Mouse (Mus musculus) erythroblast, embryonic 14.5 days (primary cell): ENCODE results near the gene Pphln1.

Experiments
- GATA1 ChIP-seq: IDR thresholded peaks from 2 replicates; pipeline ENCODE4 v1.6.1; 2012; ENCODE audit warnings: low read length, inconsistent platforms, mixed read lengths
- TAL1 ChIP-seq: IDR thresholded peaks from 3 replicates; pipeline ENCODE4 v1.6.1; 2012; ENCODE audit warnings: low read length, inconsistent platforms, mixed read lengths

GRCm38 (mm10) chr15:93521787-93522180 is 123.6 kb downstream of the Pphln1 start:
- TF ChIP-seq TAL1 (no peak), GATA1 (no peak)
